Mouse (Mus musculus): ENCODE data around the gene Fam241a.

DNA sequence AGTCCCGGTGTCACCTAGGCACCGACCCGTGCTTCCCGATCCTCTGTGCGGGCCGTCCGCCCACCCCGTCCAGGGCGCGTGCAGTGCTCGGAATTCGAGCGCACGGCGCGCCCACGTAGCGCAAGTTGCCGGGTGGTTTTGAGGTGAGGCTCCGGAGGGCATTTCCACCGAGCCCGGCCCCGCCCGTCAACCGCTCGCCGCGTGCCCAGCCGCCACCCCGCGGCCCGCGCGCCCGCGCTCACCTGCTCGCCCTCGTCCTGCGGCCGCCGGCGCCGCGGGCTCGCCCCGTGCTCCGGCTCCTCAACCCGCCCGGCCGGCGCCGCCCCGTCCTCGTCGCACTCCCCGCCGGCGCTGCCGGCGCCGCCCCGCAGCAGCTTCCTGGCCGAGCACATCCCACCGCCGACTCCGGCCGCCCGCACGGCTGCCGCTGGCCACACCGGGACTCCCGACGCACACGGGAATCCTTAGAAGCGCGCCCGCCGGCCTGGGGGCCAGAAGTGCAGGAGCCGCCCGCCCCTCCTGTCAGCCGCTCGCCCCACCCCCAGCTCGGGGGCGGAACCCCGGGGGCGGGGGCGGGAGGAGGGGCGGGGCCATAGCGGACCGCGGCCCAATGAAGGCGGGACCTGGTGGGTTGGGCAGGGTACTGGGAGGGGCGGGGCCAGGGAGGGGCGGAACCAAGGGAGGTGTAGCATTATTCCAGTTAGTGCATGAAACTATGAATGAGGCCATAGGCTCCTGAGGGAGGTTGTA, at the start of gene Fam241a:
- TF ChIP-seq CTCF (IDR thresholded peaks at IDR 0.05; ENCODE audit: insufficient read depth, low read depth, low read length) (no peak), POLR2A (IDR thresholded peaks at IDR 0.05; ENCODE audit: insufficient read depth, low read depth, low read length) (no peak)

All from olfactory bulb, adult 2 months (tissue).